Mouse (Mus musculus): ENCODE results near the gene Taar3.

Gene Taar3

DNA sequence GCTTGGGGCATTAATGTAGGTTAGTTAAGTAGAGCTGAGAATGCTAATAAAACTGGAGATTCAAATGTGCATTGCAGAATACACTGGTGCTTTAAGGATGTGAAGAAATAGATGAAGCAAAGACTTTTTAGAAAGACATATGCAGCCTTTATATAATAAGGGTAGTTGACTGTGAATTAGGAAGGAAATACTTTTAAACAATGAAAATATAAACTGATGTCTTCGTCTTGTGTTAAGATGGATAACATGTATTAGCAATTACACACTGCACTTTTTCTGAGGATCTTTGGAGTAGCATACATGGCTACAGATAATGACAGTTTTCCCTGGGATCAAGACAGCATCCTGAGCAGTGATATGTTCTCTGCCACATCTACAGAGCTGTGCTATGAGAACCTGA, 50.3 kb downstream of the Taar3 start, which contains the start of gene Taar7b:
TSS of gene Taar7b (plus strand) at position 301 of the 400 bp plus-strand sequence.
- DNase-seq (ENCODE audit: low spot score) = no peak
